Mouse (Mus musculus): ENCODE measurements around the gene Car7.

DNA sequence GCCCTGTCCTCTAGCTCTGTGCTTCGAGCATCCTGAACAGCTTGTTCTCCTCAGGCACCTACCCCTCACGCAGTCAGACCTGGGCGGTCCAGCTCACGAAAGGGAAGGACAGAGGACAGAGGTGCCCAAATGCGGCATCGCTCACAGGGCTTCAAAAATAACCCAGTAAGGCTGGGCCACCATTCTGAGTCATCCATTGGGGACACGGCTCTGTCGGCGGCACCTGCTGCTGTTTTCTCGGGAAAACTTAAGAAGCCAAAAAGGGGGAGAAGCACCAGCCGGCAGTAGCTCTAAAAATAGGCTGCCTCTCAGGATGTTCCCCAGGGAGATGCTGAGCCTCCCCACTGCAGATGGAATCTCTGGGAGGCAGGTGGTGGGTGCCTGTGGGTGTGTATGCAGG, 7.7 kb downstream of the Car7 start:
- no peak for TF ChIP-seq CTCF (conservative IDR thresholded peaks at IDR 0.05; ENCODE audit: insufficient read depth, insufficient read length, low read depth, low read length)
- TF ChIP-seq POLR2A (IDR thresholded peaks at IDR 0.05; ENCODE audit: low read depth, low read length), result no peak

All from kidney, adult 2 months (tissue).